Mouse (Mus musculus): ENCODE results near the gene Ncf2.
"Not testable (repeated sequence)": the region's sequence is repeated elsewhere in the genome, so short reads cannot be mapped to it uniquely, and the experiment has no call there.

Ncf2 gene

GRCm38 (mm10) chr1:152799897-152800296, at the start of gene Ncf2:
Gene Ncf2, plus strand, starts transcription at chr1:152800194.
- no peak for DNase-seq (ENCODE audit: low read depth, low spot score)

DNA sequence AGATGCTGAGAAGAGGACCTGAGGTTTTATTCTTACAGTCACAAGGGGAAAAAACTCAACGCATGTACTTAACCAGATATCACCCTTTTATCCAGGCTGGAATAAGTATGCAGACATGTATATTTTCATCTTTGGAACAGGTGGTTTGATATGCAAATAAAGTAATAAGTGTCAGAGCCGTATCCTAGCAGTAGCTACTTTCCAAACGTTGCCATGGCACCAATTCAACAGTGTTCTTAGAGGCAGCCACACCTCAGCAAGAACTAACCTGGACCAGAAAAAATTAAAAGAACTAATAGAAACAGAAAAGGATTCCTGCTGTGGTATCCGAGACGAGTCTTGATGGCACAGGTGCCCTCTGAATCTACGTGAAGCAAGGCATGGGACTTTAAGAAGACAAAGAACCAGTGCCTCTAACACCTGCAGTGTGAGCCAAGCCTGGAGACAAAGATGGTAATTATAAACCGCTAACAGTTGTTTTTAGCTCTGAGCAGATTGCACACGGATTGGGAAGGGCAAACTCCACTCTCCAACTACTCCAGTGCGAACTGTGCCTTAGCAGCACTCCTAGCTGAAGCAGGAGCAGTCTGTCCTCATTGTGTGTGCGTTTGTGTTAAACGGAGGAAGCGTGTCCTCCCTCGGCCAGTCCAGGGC, 49.6 kb upstream of the Ncf2 start, which contains the start of gene Apobec4:
Gene Apobec4 (plus strand): TSS at position 240 of the 654 bp plus-strand sequence.
- no peak for DNase-seq (ENCODE audit: low read depth, low spot score)

GRCm38 (mm10) chr1:152761791-152762190, 38.2 kb upstream of the Ncf2 start:
- no peak for DNase-seq (ENCODE audit: low read depth, low spot score)

GRCm38 (mm10) chr1:152766032-152766772, 33.8 kb upstream of the Ncf2 start, which contains the start of the genes Rgl1 and Arpc5:
Gene Rgl1, minus strand, starts transcription at chr1:152766351.
Gene Arpc5, plus strand, starts transcription at chr1:152766542.
- DNase-seq (ENCODE audit: low read depth, low spot score) = peak; percentile 99

DNA sequence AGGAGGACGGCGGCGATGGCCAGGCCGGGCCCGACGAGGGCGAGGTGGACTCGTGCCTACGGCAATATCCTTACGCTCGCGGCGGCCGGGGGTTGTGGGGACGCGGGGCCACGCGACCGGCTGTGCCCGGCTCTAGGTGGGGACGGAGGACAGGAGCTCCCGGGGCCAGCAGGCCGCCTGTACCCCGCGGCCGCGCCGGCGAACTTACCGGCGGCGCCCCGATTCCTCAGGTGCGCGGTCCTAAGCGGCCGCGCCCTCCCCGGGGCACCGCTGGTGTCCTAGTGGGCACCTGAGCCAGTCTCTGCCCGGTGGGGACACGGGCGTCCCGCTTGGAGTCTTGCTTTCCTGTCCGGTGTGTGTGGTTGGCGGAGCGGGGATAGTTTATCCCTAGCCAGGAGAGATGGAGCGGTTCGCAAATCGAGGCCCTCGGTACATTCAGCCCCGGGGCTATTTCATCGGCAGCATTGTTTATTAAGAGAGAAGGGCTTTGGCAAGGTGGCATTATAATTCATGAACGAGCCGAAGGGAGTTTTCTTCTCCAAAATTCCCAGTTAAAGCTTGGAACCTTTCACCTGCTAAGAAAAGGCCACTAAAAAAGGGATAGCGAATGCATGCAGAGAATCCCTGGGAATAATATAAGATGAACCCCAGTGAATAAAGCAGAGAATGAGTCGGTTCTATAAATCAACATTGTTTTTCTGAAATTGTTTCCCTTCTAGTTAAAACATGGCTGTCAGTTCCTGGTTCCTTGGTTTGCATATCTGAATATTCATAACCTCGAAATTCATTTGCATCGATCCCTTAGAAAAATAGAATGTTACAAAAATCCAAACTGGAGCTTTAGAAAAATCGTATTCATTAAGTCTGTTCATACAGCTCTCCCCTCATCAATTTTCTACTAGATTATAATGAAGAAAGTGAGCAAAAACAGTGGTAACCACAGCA, 32.9 kb upstream of the Ncf2 start:
- DNase-seq (ENCODE audit: low read depth, low spot score) = peak; percentile 70

DNA sequence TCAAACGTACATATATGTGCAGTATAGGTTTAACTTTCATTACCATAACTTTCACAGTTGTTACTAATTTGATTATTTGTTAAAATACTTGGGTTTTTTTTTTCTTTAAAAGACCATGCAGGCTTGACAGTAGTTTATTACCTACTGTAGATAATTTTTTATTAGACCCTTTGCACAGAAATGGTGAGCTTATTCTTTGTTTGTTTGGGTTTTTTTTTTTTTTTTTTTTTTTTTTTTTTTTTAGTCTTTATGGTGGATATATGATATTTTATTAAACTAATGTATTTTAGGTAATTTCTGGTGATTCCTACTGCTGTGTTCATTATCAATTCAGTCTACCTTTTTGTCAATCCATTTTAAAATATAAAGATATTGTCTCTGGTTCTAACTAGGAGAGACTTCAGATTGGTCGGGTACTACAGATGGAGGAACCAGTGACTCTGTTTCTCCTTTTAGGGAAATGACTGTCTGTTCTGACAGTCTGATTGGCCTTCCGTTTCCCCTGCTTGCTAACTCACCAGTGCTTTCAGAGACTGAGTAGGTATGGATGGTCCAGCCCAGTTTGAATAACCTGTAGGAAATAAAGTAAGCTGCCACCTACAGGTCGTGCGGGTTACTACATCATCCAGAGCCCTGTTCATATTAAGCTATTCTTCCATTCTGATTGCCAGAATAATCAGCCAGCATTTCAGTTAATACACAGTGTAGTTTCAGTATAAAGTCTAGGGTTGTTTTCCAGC, 32.1 kb upstream of the Ncf2 start:
- peak; percentile 90 for DNase-seq (ENCODE audit: low read depth, low spot score)

- DNase-seq (ENCODE audit: low read depth, low spot score) = no peak
Measured at GRCm38 (mm10) chr1:152771016-152771415, 29.0 kb upstream of the Ncf2 start.

GRCm38 (mm10) chr1:152774601-152775000, 25.4 kb upstream of the Ncf2 start:
- DNase-seq (ENCODE audit: low read depth, low spot score) = not testable (repeated sequence)

- peak; percentile 61 for DNase-seq (ENCODE audit: low read depth, low spot score)
Measured at GRCm38 (mm10) chr1:152779071-152779737, 20.8 kb upstream of the Ncf2 start.

DNA sequence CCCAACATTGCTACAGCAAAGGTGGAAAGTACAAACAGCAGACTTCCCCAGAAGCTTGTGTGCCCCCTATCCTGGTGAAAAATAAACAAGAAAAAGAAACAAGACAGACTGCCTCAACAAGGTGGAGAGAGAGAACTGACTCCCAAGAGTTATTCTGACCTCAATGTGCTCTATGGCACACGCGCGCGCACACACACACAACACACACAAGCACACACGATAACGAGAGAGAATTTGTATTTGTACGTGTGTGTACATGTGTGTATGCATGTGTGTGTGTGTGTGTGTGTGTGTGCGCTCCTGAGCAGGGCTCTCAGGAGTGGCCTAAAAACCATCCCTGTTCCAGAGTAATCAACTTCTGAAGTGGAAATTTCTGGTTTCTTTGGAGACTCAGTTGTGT, 15.4 kb upstream of the Ncf2 start:
- DNase-seq (ENCODE audit: low read depth, low spot score) = no peak

DNA sequence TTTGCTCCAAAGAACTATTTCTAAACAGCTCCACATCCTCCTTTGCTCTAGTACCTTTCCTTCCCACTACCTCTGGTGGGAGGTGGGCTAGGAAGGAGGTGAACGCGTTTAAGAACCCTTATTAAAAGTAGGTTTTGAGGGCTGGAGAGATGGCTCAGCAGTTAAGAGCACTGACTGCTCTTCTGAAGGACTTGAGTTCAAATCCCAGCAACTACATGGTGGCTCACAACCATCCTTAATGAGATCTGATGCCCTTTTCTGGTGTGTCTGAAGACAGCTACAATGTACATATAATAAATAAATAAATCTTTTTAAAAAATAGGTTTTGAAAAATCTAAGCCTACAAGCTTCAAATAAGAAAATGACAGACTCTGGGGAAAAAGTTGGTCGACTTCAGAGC, 14.5 kb upstream of the Ncf2 start:
- DNase-seq (ENCODE audit: low read depth, low spot score) = not testable (repeated sequence)

- DNase-seq (ENCODE audit: low read depth, low spot score) = no peak
Measured at GRCm38 (mm10) chr1:152786953-152787352, 13.0 kb upstream of the Ncf2 start.

GRCm38 (mm10) chr1:152788121-152788660, 11.8 kb upstream of the Ncf2 start:
- DNase-seq (ENCODE audit: low read depth, low spot score) = no peak

DNA sequence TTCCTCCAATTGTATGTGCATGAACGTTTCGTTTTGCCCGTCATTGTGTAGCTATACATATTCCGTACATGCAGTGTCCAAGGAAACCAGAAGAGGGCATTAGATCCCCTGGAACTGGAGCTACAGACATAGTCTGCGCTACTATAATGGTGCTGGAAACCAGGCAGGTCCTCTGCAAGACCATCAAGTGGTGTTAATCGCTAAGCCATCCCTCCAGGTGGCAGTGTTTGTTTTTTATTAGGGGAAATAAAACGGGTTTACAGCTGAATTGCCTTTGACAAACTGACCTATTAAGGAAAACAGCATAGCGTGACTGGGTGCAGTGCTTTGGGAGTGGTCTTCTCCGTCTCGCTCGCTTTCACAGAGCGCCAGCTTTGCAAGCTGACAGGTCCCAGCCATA, 9.7 kb upstream of the Ncf2 start:
- peak; percentile 83 for DNase-seq (ENCODE audit: low read depth, low spot score)

DNA sequence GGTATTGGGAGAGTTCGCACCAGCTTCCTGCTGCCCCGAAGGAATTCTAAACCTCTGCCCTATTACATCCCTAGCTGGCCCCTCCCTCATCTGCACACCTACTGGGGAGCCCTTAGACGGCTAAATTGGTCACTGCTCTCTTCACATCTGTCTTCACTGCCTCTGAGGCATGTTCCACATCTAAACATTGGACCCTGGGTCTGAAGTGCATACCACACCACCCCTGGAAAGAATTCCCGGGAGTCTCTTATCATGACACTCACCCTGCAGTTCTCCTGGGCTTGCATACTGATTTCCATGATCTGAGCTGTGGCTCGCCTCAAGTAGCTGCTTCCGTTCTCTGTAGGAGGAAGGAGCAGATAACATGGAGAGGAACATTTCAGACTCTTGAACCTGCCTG, 9.2 kb upstream of the Ncf2 start:
- DNase-seq (ENCODE audit: low read depth, low spot score) = no peak

- no peak for DNase-seq (ENCODE audit: low read depth, low spot score)
Measured at GRCm38 (mm10) chr1:152791269-152791668, 8.7 kb upstream of the Ncf2 start.

DNA sequence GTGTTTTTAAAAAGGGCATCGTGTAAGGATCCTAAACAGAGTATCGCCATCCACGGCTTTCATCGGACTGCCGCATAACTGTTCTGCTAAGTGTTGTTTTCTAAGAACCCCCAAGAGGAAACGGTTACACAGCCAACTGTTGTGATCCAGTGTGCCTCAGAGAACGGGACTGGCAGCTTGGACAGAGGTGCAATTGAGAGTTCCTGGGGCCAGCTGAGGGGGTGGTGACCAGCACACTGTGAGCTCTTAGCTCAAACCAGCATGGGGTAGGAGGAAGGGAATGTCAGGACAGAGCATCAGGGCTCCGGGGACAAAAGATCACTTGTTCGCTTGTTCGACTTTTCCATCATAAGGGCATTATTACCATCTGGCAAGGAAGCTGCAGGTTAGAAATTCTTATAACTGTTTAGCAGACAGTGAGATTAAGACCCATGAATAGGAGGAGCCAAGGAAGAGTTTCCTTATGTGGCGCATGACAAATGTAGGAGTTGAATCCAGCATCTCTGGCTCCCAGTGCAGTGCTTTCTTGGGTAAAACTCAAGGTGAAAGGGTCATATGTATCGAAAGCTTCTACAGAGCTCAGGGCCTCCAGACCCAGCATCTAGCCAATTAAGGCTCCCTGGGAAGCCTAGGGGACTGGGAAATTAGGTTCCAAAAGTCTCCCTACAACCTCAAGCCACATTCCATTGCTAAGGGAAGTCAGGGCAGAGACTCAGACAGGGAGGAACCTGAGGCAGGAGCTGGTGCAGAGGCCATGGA, 7.1 kb upstream of the Ncf2 start:
- DNase-seq (ENCODE audit: low read depth, low spot score) = no peak

DNA sequence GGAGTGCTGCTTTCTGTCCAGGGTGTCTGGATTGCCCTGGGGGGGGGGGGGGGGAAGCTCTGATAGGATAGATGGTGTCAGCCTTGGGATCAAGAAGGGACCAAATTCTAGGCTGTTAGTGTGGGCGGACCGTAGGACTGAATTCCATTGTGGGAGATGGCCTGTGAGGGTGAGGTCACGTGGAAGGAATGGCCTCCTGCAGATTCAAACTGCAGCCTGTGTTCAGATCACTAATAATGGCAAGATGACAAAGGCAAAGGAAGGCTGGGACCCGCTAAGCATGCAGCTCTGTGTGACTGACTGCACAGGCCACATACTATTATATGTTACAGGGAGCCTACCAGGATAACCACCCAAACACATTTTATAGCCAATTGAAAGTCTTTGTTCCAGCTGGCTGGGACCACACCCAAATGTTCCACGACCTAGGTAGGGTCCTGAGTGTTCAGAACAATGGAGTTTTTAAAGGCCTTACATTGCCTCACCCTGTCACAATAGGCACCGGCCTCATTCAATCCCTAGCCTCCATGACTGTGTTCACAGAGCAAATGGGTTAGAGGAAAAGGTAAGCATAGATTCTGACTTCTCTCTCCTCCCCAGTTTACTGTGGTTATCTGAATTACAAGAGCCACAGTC, 6.4 kb upstream of the Ncf2 start:
- no peak for DNase-seq (ENCODE audit: low read depth, low spot score)

DNA sequence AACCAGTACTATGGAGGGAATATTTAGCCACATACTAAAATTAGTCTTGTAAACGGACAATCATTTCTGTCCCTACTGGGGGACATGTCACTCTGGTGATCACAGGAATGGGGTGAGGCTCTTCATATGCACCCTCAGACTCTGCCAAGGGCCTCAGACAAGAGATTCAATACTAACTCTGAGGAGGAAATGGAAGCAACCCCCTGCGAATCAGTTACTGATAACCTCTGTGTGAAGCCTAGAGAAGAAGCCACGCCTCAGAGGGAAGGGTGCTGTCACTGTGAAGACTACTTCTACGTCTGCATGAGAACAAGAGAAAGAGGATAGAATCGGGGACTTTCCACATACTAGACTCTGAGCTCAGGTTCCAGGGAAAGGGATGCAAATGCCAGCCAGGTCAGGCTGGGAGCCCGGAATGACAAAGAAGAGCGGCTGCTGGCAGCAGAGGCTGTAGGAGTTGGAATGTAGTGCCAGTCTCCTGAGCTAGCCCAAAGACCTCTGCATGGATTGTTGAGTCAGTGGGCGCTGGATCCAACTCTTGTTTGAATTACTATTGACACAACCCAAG, 4.2 kb upstream of the Ncf2 start:
- DNase-seq (ENCODE audit: low read depth, low spot score) = no peak
